In the genomic region with DNA sequence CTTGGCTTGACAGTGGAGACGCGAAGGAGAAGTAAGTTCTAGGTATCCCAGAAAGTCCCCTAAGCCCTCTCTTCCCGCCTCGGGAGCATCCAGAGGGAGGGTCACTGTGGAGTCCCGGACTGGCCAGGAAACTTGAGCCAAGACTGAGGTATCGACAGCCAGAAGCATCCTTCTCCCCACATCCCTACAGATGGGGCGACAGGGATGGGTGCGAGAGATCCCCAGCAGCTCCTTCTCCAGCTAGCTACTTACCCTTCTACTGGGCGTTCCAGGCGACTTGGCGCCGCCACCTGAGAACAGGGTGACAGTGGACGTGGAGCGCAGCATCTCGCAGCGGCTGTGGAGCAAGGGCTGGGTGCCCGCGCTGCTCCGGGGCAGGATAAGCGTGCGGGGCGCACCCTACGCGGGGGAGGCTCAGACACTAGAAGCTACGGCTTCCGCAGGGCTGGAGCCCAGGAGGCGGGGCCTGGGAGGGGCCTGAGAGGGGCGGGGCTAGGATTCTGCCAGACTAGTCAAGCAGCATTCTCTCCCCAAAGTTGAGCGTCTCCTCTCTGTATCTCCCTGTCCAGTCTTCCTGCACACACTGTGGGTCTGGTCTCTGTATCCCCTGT, we compare ENCODE assay signal across 8 mouse cellular contexts. TPM values are rescaled to one million over a fixed set of nuclear protein-coding genes. Genes with fewer than 3 reads are reported as not detected.
DNase-seq lines count a peak whose midpoint lies in the region; ATAC-seq and TF ChIP-seq lines count a peak whose summit lies in the region.

A gene (minus strand): TSS at position 423 of the 611 bp plus-strand sequence.

- DNase-seq in G1E (ENCODE audit: low spot score): peak; percentile 20
- DNase-seq in cerebellum, adult 8-10 months: peak; percentile 19
- peak; percentile 42 for DNase-seq in forelimb bud, embryonic 11.5 days (ENCODE audit: low read depth, low spot score)
- DNase-seq in heart, postnatal 4 days: peak; percentile 97
- peak; percentile 58 for DNase-seq in layer of hippocampus, adult 9-11 months
- peak; percentile 97 for DNase-seq in lung, postnatal 10 days
- DNase-seq in ovary, postnatal 36 days (ENCODE audit: low spot score): peak; percentile 91
- peak; percentile 98 for DNase-seq in thymus, postnatal 25 days

- no peaks in the 10 kb centered on the region for H3K9me3 ChIP-seq in G1E (replicated peaks)

- ATAC-seq in G1E (ENCODE audit: extremely low read depth, insufficient number of reproducible peaks, low FRiP score, poor library complexity, severe bottlenecking): no peak

- peaks cover 18% of the 10 kb centered on the region for H3K27me3 ChIP-seq in G1E (ENCODE audit: insufficient read depth, low read length)

- peaks cover 5% of the 10 kb centered on the region for H3K4me1 ChIP-seq in G1E (ENCODE audit: insufficient read depth, low read depth, low read length)

- no peaks in the 10 kb centered on the region for H3K36me3 ChIP-seq in G1E (replicated peaks)

- TF ChIP-seq CTCF in G1E (IDR thresholded peaks at IDR 0.05; ENCODE audit: low read depth, low read length): no peak

- peak within 1 kb of the TSS; percentile 59; the same call in 1 of the 2 replicates for H3K4me3 ChIP-seq in G1E (ENCODE audit: low read depth, low read length)

RNA-seq across cellular contexts. Expression of the gene that starts here (rescaled TPM):
- total RNA-seq in G1E (2014; fragmentation: Nextera tagmentation) (not detected in 2 replicates), G1E (2017) (under 0.01 and 0.06 TPM in 2 replicates)
- not detected in 2 replicates for polyA plus RNA-seq in G1E (2012)
- 100 to 1,000 TPM; 261 to 277 TPM for total RNA-seq in heart, postnatal 4 days (2021)

Comparison
In these comparisons a context has a peak if more than half of its experiments do, and no peak if none do; other contexts are left out.
1. RNA of the gene that starts here (total RNA-seq): 261 to 277 TPM in heart, postnatal 4 days; under 0.01 to 0.06 TPM in G1E; every median in the first group is over 100 times any median in the second.
2. Peak in DNase-seq and H3K4me3 ChIP-seq in G1E; RNA of the gene not detected or under 1 TPM.
3. DNase-seq: peak in every context shown above with its lines; median percentile 98 in thymus, postnatal 25 days; 97 in heart, postnatal 4 days; 97 in lung, postnatal 10 days; 91 in ovary, postnatal 36 days; 58 in layer of hippocampus, adult 9-11 months; 42 in forelimb bud, embryonic 11.5 days; 20 in G1E; 19 in cerebellum, adult 8-10 months.